Mouse (Mus musculus) G1E (cell line): ENCODE measurements around the gene BC051019. TPM values are rescaled to one million over a fixed set of nuclear protein-coding genes. Genes with fewer than 3 reads are reported as not detected.
A peak's percentile ranks its signal among the peaks of the same experiment; 100 is the strongest.

Experiments used
- ATAC-seq: 2 replicates; pipeline ENCODE4 v1.8.0; 2016; ENCODE audit warnings: mild to moderate bottlenecking; ENCODE audit not compliant: insufficient number of reproducible peaks, poor library complexity, low FRiP score, severe bottlenecking; ENCODE audit errors: extremely low read depth
- DNase-seq: peaks from one replicate; pipeline ENCODE4 v3.0.0; 2012; ENCODE audit warnings: low spot score
- H3K27me3 ChIP-seq: 2 replicates; pipeline ENCODE4 v1.6.1; 2012; ENCODE audit warnings: mild to moderate bottlenecking, low read length, inconsistent platforms; ENCODE audit not compliant: insufficient read depth
- H3K36me3 ChIP-seq: replicated peaks from 2 replicates; pipeline ENCODE3; 2012; ENCODE audit warnings: mild to moderate bottlenecking, inconsistent platforms
- H3K4me1 ChIP-seq: 2 replicates; pipeline ENCODE4 v1.6.1; 2012; ENCODE audit warnings: low read depth, low read length, inconsistent platforms, mixed read lengths; ENCODE audit not compliant: insufficient read depth
- H3K4me3 ChIP-seq: 2 replicates; pipeline ENCODE4 v1.5.1; 2012; ENCODE audit warnings: low read depth, mild to moderate bottlenecking, inconsistent platforms, low read length, moderate library complexity, mixed read lengths
- H3K9me3 ChIP-seq: replicated peaks from 2 replicates; pipeline ENCODE4 v1.6.1; 2012; ENCODE audit warnings: inconsistent platforms
- CTCF ChIP-seq: IDR thresholded peaks from 2 replicates; pipeline ENCODE4 v1.5.1; 2012; ENCODE audit warnings: low read depth, low read length, inconsistent platforms, mixed read lengths
- GATA1 ChIP-seq: IDR thresholded peaks from 2 replicates; pipeline ENCODE4 v1.6.1; 2012; ENCODE audit warnings: borderline replicate concordance, low read length, inconsistent platforms, mixed read lengths
- GATA2 ChIP-seq: IDR thresholded peaks from 2 replicates; pipeline ENCODE4 v1.6.1; 2012; ENCODE audit warnings: low read depth, low read length, inconsistent platforms, borderline replicate concordance
- POLR2AphosphoS5 ChIP-seq: IDR thresholded peaks from 2 replicates; pipeline ENCODE4 v1.6.1; 2012; ENCODE audit warnings: low read depth, low read length, inconsistent platforms; ENCODE audit not compliant: insufficient replicate concordance
- TAL1 ChIP-seq: conservative IDR thresholded peaks from 2 replicates; pipeline ENCODE4 v1.6.1; 2012; ENCODE audit warnings: low read depth, low read length, inconsistent platforms, mixed read lengths
- polyA plus RNA-seq: library from polyadenylated mRNA; stranded (reverse); fragments of >175 nt; gene quantifications from 2 replicates; pipeline ENCODE4 v1.2.3, GENCODE M21; 2012
- total RNA-seq, 2 experiments: library from RNA; stranded (forward) in 1 of 2; stranded (reverse) in 1 of 2; fragments of 200-1000 nt in 1 of 2; fragments of >200 nt in 1 of 2; fragmentation: Nextera tagmentation in 1 of 2; gene quantifications; 2 replicates each; pipeline ENCODE4 v1.2.3; 2014 to 2017

The BC051019 gene
- not detected in 2 replicates for total RNA-seq (2014; fragmentation: Nextera tagmentation)
- total RNA-seq (2017): not detected in 2 replicates
- polyA plus RNA-seq: not detected in 2 replicates

DNA sequence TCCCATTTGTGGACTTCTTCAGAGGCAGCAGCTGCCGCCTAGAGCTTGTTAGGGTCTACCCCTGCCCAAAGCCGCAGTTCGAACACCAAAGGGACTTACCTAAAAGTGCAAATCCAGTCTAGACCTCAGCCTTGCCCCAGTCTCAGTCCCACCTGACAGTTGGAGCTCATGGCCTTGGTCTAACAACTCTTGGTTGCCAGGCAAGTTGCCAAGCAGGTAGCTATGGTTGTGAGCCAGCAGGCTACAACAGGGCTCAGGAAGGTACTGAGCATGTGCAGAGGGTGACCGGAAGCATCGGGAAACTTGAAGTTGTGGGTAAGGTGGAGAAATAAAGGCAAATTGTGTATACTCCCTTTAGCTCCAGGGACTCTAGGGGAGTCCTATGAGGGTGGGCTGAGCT lies at the start of gene BC051019:
TSS of gene BC051019 (minus strand) at position 154 of the 400 bp plus-strand sequence.
- DNase-seq (no peak), ATAC-seq (no peak)
- Histone ChIP-seq H3K27me3 (peaks cover 34% of the 10 kb centered on the region), H3K4me1 (peaks cover 9% of the 10 kb centered on the region), H3K9me3 (peaks cover 4% of the 10 kb centered on the region), H3K36me3 (no peaks in the 10 kb centered on the region), H3K4me3 (no peak within 1 kb of the TSS)
- no peak for TF ChIP-seq POLR2AphosphoS5
- TF ChIP-seq GATA2: no peak
- TF ChIP-seq CTCF: no peak
- no peak for TF ChIP-seq GATA1
- no peak for TF ChIP-seq TAL1

DNA sequence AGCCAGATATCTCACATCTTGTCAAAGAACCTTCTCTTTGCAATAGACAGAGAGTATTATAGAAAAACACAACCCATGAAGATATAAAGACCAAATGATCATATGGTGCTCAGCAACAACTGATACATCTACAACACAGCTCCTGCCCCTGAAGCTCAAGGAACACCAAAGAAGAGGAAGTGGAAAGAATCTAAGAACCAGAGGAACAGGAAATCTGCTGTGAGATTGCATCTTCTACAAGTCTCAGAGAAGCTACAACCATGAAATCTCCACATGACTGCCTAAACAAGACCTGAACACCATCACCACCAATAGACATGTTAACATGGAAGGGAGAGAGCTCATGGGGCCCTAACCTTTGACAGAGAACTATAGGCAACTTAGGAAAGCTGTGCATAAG lies 48.6 kb upstream of the BC051019 start:
- no peaks in the 10 kb centered on the region for H3K27me3 ChIP-seq
- no peaks in the 10 kb centered on the region for H3K36me3 ChIP-seq
- DNase-seq (no peak), ATAC-seq (no peak)
- peaks cover 36% of the 10 kb centered on the region for H3K4me1 ChIP-seq
- no peaks in the 10 kb centered on the region for H3K9me3 ChIP-seq
- TF ChIP-seq GATA1: no peak
- TF ChIP-seq GATA2: no peak
- TF ChIP-seq CTCF: no peak
- TF ChIP-seq TAL1: no peak
- no peak for TF ChIP-seq POLR2AphosphoS5
- H3K4me3 ChIP-seq: no peak overlapping the region

DNA sequence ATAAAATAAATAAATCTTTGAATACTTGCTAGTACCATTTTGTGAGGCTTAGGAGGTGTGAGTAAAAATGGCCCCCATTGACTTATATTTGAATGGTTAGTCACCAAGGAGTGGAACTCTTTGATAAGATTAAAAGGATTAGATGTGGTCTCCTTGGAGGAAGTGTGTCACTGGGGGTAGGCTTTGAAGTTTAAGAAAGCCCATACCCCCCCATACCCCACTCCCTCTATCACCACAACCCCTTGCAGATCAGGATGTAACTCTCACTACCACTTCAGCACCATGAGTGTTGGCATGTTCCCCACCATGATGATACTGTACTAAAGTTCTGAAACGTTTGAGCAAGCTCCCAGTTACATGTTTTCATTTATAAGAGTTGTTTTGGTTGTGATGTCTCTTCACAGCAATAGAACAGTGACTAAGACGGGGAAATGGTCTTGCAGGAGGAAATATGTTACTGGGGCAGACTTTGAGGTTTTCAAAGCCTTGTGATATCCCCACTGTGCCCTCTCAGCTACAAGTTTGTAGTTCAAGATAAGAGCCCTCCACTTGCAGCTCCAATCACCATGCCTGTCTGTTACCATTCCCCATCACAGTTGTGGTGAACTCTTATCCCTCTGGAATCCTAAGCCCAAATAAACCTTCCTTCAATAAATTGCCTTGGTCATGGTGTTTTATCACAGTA lies 45.2 kb upstream of the BC051019 start:
- Histone ChIP-seq H3K27me3 (no peaks in the 10 kb centered on the region), H3K4me1 (peaks cover 51% of the 10 kb centered on the region), H3K36me3 (no peaks in the 10 kb centered on the region), H3K4me3 (no peak overlapping the region; the same call in 1 of the 2 replicates), H3K9me3 (no peaks in the 10 kb centered on the region)
- DNase-seq (no peak), ATAC-seq (peak; percentile 54)
- no peak for TF ChIP-seq POLR2AphosphoS5
- no peak for TF ChIP-seq GATA2
- no peak for TF ChIP-seq CTCF
- TF ChIP-seq TAL1: no peak
- TF ChIP-seq GATA1: no peak

DNA sequence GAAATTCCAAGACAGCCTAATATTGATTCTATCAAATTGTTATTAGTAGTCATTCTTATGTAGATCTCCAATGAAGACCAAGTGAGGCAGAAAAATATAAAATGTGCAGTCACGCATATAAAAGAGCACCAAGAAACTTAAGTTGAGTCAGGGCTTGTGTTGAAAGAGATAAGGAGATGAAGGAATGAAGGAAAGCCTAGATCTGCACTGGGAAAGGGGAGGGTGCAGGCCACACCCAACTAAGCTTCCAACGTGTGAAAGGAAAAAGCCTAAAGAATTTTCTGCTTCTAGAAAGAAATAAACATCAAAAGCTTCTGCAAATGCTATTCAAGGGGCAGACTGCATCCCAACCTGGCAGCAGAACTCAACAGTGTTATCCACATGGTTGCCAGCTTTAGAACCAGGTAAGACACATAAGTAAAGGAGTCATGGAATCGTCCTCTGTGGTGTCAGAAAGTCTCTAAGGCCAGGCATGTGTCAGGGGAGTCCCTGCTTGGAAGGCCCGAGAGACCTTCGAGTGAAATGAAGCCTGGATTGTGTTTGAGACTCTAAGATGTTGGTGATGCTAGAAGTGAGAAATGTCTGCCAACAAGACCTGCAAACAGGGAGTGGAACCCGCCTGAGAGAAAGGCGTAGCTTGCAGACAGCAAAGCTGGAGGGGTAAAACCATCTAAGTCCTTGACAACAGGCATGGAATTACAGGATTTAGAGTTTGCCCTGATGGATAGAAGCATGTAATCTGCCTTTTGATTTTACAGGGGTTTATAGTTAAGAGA lies 44.1 kb upstream of the BC051019 start:
- DNase-seq: no peak
- H3K4me3 ChIP-seq: peak overlapping the region; percentile 44; the same call in 1 of the 2 replicates

DNA sequence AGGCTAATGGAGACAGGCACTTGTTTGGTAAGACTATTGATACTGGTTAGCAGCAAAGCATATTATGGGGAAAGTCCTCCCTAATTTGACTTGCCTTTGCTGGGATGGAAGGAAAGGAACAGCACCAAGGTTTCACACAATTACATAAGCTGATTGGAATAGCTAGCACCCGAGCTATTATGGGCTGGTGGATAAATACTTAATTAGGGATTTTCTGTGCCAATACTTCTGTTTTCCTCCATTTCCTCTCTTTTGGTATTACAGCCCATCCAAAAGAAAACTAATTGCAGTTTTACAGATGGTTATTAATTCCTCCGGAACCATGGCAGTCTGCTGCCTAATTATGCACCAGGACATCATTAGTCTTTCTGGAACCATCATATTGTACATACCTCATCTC lies 40.4 kb upstream of the BC051019 start:
- TF ChIP-seq GATA2 (no peak), CTCF (no peak), GATA1 (no peak), TAL1 (no peak), POLR2AphosphoS5 (no peak)

More for the DNA sequence above, 44.1 kb upstream of the BC051019 start:
- Histone ChIP-seq H3K36me3 (no peaks in the 10 kb centered on the region), H3K9me3 (no peaks in the 10 kb centered on the region), H3K27me3 (no peaks in the 10 kb centered on the region), H3K4me1 (peaks cover 52% of the 10 kb centered on the region)
- ATAC-seq: peak; percentile 74
- peak; percentile 45; the same call in 1 of the 2 replicates for TF ChIP-seq TAL1
- TF ChIP-seq POLR2AphosphoS5: no peak
- TF ChIP-seq CTCF: no peak

DNA sequence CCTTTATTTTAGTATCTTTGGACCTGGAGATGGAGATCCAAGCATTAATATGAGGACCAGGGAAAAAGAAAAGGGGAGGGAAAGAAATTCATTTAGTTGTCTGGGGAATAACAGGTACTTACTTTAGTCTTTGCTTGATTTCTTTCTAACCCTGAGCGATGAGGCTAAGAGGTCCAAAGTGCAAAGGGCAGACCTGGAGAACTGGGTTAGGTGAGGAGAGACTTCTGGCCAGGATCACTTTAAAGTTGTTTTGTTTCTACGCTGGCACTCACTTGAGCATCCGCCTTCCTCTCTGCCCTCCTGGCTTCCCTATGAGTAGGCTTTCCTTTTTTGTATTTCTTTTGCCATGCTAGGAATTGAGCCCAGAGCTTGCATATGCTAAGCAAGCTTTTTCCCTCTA lies 32.6 kb upstream of the BC051019 start:
- Histone ChIP-seq H3K27me3 (no peaks in the 10 kb centered on the region), H3K4me3 (no peak overlapping the region; the same call in 1 of the 2 replicates), H3K4me1 (peaks cover 84% of the 10 kb centered on the region), H3K36me3 (peaks cover 8% of the 10 kb centered on the region), H3K9me3 (no peaks in the 10 kb centered on the region)
- ATAC-seq (no peak), DNase-seq (no peak)
- TF ChIP-seq POLR2AphosphoS5 (no peak), GATA2 (no peak), TAL1 (no peak), CTCF (no peak), GATA1 (no peak)

More for the DNA sequence above, 40.4 kb upstream of the BC051019 start:
- H3K27me3 ChIP-seq: no peaks in the 10 kb centered on the region
- no peak for ATAC-seq
- no peaks in the 10 kb centered on the region for H3K9me3 ChIP-seq
- H3K4me3 ChIP-seq: no peak overlapping the region
- peaks cover 69% of the 10 kb centered on the region for H3K4me1 ChIP-seq
- DNase-seq: no peak
- no peaks in the 10 kb centered on the region for H3K36me3 ChIP-seq
